Mouse (Mus musculus): ENCODE results near the gene Tsc22d4. TPM values are rescaled to one million over a fixed set of nuclear protein-coding genes. Genes with fewer than 3 reads are reported as not detected.

The Tsc22d4 gene
- polyA plus RNA-seq, 1 experiment from 2014 or later: 110 TPM

Other genes with a start within 250 kb of the Tsc22d4 start
- 76.5 and 81.6 TPM in 2 replicates for gene Pop7, start 243.2 kb upstream of the Tsc22d4 start, polyA plus RNA-seq (2015; fragmentation: Nextera tagmentation; extraction: Ambion mirVana)
- 15.7 and 16.7 TPM in 2 replicates for gene Gigyf1, start 227.2 kb upstream of the Tsc22d4 start, polyA plus RNA-seq (2015; fragmentation: Nextera tagmentation; extraction: Ambion mirVana)
- not detected in 2 replicates for gene Epo, start 212.5 kb upstream of the Tsc22d4 start, polyA plus RNA-seq (2015; fragmentation: Nextera tagmentation; extraction: Ambion mirVana)
- 503 and 540 TPM in 2 replicates for gene Gnb2, start 212.2 kb upstream of the Tsc22d4 start, polyA plus RNA-seq (2015; fragmentation: Nextera tagmentation; extraction: Ambion mirVana)
- 203 and 258 TPM in 2 replicates for gene Actl6b, start 192.2 kb upstream of the Tsc22d4 start, polyA plus RNA-seq (2015; fragmentation: Nextera tagmentation; extraction: Ambion mirVana)
- 4.2 and 5.3 TPM in 2 replicates for gene Tfr2, start 175.9 kb upstream of the Tsc22d4 start, polyA plus RNA-seq (2015; fragmentation: Nextera tagmentation; extraction: Ambion mirVana)
- 64.6 and 66.9 TPM in 2 replicates for gene Mospd3, start 144.7 kb upstream of the Tsc22d4 start, polyA plus RNA-seq (2015; fragmentation: Nextera tagmentation; extraction: Ambion mirVana)
- gene Pcolce, start 131.9 kb upstream of the Tsc22d4 start, polyA plus RNA-seq (2015; fragmentation: Nextera tagmentation; extraction: Ambion mirVana): 48.4 and 54.1 TPM in 2 replicates
- 0.09 and 0.17 TPM in 2 replicates for gene Fbxo24, start 116.7 kb upstream of the Tsc22d4 start, polyA plus RNA-seq (2015; fragmentation: Nextera tagmentation; extraction: Ambion mirVana)
- gene Lrch4, start 116.6 kb upstream of the Tsc22d4 start, polyA plus RNA-seq (2015; fragmentation: Nextera tagmentation; extraction: Ambion mirVana): 16.0 and 27.4 TPM in 2 replicates
- gene Gm20605, start 116.6 kb upstream of the Tsc22d4 start, polyA plus RNA-seq (2015; fragmentation: Nextera tagmentation; extraction: Ambion mirVana): 7.9 and 9.0 TPM in 2 replicates
- gene Sap25, start 104.4 kb upstream of the Tsc22d4 start, polyA plus RNA-seq (2015; fragmentation: Nextera tagmentation; extraction: Ambion mirVana): 5.4 TPM in 2 replicates
- gene Irs3, start 100.0 kb upstream of the Tsc22d4 start, polyA plus RNA-seq (2015; fragmentation: Nextera tagmentation; extraction: Ambion mirVana): 0.12 and 0.37 TPM in 2 replicates
- 20.5 and 21.6 TPM in 2 replicates for gene Agfg2, start 61.0 kb upstream of the Tsc22d4 start, polyA plus RNA-seq (2015; fragmentation: Nextera tagmentation; extraction: Ambion mirVana)
- gene Nyap1, start 4.1 kb upstream of the Tsc22d4 start, polyA plus RNA-seq (2015; fragmentation: Nextera tagmentation; extraction: Ambion mirVana): 32.7 and 41.3 TPM in 2 replicates
- gene Ppp1r35, start 33.1 kb downstream of the Tsc22d4 start, polyA plus RNA-seq (2015; fragmentation: Nextera tagmentation; extraction: Ambion mirVana): 38.2 and 42.3 TPM in 2 replicates
- 10.0 and 12.7 TPM in 2 replicates for gene Mepce, start 41.9 kb downstream of the Tsc22d4 start, polyA plus RNA-seq (2015; fragmentation: Nextera tagmentation; extraction: Ambion mirVana)
- 14.9 and 17.0 TPM in 2 replicates for gene Zcwpw1, start 42.1 kb downstream of the Tsc22d4 start, polyA plus RNA-seq (2015; fragmentation: Nextera tagmentation; extraction: Ambion mirVana)
- 0.31 and 0.65 TPM in 2 replicates for gene Pilra, start 90.6 kb downstream of the Tsc22d4 start, polyA plus RNA-seq (2015; fragmentation: Nextera tagmentation; extraction: Ambion mirVana)
- 0.41 TPM in 1 of 2 replicates, not detected in the other for gene Pilrb1, start 112.4 kb downstream of the Tsc22d4 start, polyA plus RNA-seq (2015; fragmentation: Nextera tagmentation; extraction: Ambion mirVana)
- not detected in 2 replicates for gene Pilrb2, start 126.1 kb downstream of the Tsc22d4 start, polyA plus RNA-seq (2015; fragmentation: Nextera tagmentation; extraction: Ambion mirVana)
- 1.7 TPM in 1 of 2 replicates, not detected in the other for gene Cyp3a13, start 175.9 kb downstream of the Tsc22d4 start, polyA plus RNA-seq (2015; fragmentation: Nextera tagmentation; extraction: Ambion mirVana)
- gene Gjc3, start 217.4 kb downstream of the Tsc22d4 start, polyA plus RNA-seq (2015; fragmentation: Nextera tagmentation; extraction: Ambion mirVana): 1.6 and 1.7 TPM in 2 replicates
- not detected in 2 replicates for gene Azgp1, start 235.8 kb downstream of the Tsc22d4 start, polyA plus RNA-seq (2015; fragmentation: Nextera tagmentation; extraction: Ambion mirVana)

All from neural tube, embryonic 15.5 days (tissue).